ENCODE assay signal across 8 mouse cellular contexts in genomic region chr14:25546852-25547621, GRCm38 (mm10).
DNase-seq lines count a peak whose midpoint lies in the region; ATAC-seq and TF ChIP-seq lines count a peak whose summit lies in the region.

No protein-coding gene starts in this region.

- TF ChIP-seq POLR2A in lung, adult 2 months (IDR thresholded peaks at IDR 0.05; ENCODE audit: borderline replicate concordance, extremely low read depth, low read depth, low read length) = no peak

- no peak overlapping the region for H3K9ac ChIP-seq in lung, embryonic 14.5 days
- no peak overlapping the region for H3K9ac ChIP-seq in midbrain, embryonic 15.5 days

- WGBS in lung, embryonic 14.5 days = 36% methylated on average over 14 of the region's 14 CpGs
- 35% methylated on average over 14 of the region's 14 CpGs for WGBS in lung, adult 2 months
- WGBS in midbrain, embryonic 15.5 days = 57% methylated on average over 14 of the region's 14 CpGs

- intact Hi-C loops in left cerebral cortex, adult 2 months (cut with DNase I) = no loop called here

- peak overlapping the region; percentile 47; the same call in 1 of the 2 replicates for H3K27ac ChIP-seq in lung, embryonic 14.5 days (ENCODE audit: low read depth)
- H3K27ac ChIP-seq in midbrain, embryonic 15.5 days = peak overlapping the region; percentile 70; the same call in 1 of the 2 replicates
- H3K27ac ChIP-seq in left cerebral cortex, adult 2 months = no peak overlapping the region

- no peak overlapping the region for H3K4me3 ChIP-seq in lung, embryonic 14.5 days (ENCODE audit: low read depth, low read length)
- H3K4me3 ChIP-seq in lung, adult 2 months (replicated peaks; ENCODE audit: extremely low read depth, low read depth, low read length) = no peak overlapping the region
- H3K4me3 ChIP-seq in midbrain, embryonic 15.5 days = no peak overlapping the region
- no peak overlapping the region for H3K4me3 ChIP-seq in left cerebral cortex, adult 2 months

- H3K36me3 ChIP-seq in lung, embryonic 14.5 days (ENCODE audit: insufficient read depth) = 0 out of 2 replicates have a peak, but pooled peaks cover 11% of the 10 kb centered on the region
- no peaks in the 10 kb centered on the region for H3K36me3 ChIP-seq in midbrain, embryonic 15.5 days (replicated peaks)

- H3K27me3 ChIP-seq in lung, embryonic 14.5 days (ENCODE audit: insufficient read depth, low read length) = no peaks in the 10 kb centered on the region
- no peaks in the 10 kb centered on the region for H3K27me3 ChIP-seq in midbrain, embryonic 15.5 days (replicated peaks)

- DNase-seq in adrenal gland, adult 2 months = peak; percentile 67
- DNase-seq in adrenal gland, adult 8-10 months = no peak
- peak; percentile 66 for DNase-seq in lung, embryonic 14.5 days
- DNase-seq in lung, adult 2 months = no peak
- peak; percentile 33 for DNase-seq in induced T-regulatory cell, adult 2 months (ENCODE audit: low read depth)
- no peak for DNase-seq in urinary bladder, postnatal 14 days (ENCODE audit: low spot score)
- DNase-seq in left cerebral cortex, adult 2 months (ENCODE audit: extremely low spot score in 1 of 2, low spot score in 2 of 2) = no peak

- no peak overlapping the region for H3K4me2 ChIP-seq in lung, embryonic 14.5 days
- no peak overlapping the region for H3K4me2 ChIP-seq in midbrain, embryonic 15.5 days

- H3K9me3 ChIP-seq in lung, embryonic 14.5 days (ENCODE audit: low read depth, low read length) = no peaks in the 10 kb centered on the region
- no peaks in the 10 kb centered on the region for H3K9me3 ChIP-seq in midbrain, embryonic 15.5 days

- no peak for TF ChIP-seq CTCF in lung, embryonic 14.5 days (IDR thresholded peaks at IDR 0.05; ENCODE audit: low read depth)
- TF ChIP-seq CTCF in lung, adult 2 months (IDR thresholded peaks at IDR 0.05; ENCODE audit: insufficient read depth, low read length) = no peak
- TF ChIP-seq CTCF in left cerebral cortex, adult 2 months (IDR thresholded peaks at IDR 0.05) = no peak

- no peaks in the 10 kb centered on the region for H3K4me1 ChIP-seq in lung, embryonic 14.5 days (ENCODE audit: insufficient read depth)
- peaks cover 26% of the 10 kb centered on the region for H3K4me1 ChIP-seq in lung, adult 2 months (ENCODE audit: control insufficient read depth, insufficient read depth, low read length)
- peaks cover 58% of the 10 kb centered on the region for H3K4me1 ChIP-seq in midbrain, embryonic 15.5 days

- ATAC-seq in lung, embryonic 14.5 days (ENCODE audit: insufficient read depth) = peak; percentile 62
- ATAC-seq in midbrain, embryonic 15.5 days (replicated peaks) = no peak

Comparison
In these comparisons a context has a peak if more than half of its experiments do, and no peak if none do; other contexts are left out.
1. DNase-seq: peak in adrenal gland, adult 2 months (single experiment), lung, embryonic 14.5 days (single experiment) and induced T-regulatory cell, adult 2 months (single experiment); none in adrenal gland, adult 8-10 months (single experiment), lung, adult 2 months (single experiment), urinary bladder, postnatal 14 days (single experiment) and left cerebral cortex, adult 2 months (0 of 2).